Mouse (Mus musculus): Measurements from ENCODE around the gene Herpud1. TPM values are rescaled to one million over a fixed set of nuclear protein-coding genes. Genes with fewer than 3 reads are reported as not detected.

Herpud1 gene
- polyA plus RNA-seq, 1 experiment from 2014 or later: 224 TPM

DNA sequence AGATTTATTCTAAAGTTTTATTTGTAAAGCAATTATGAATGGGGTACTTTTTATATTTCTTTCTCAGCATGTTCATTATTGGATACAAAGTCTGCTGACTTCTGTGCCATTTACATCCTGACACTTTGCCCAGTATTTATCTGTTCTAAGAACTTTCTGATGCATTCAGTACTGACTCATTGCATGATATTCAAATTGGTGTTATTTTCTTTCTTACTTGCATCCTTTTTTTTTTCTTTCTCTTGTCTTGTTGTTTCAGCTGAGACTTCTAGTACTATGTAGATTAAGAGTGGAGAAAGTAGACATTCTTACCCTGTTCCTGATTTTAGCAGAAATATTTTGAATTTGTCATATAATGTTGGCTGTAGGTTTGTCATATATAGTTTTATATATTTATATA is 53.5 kb downstream of the Herpud1 start:
- TF ChIP-seq CTCF (IDR thresholded peaks at IDR 0.05; ENCODE audit: low read depth): no peak
- TF ChIP-seq EP300 (optimal IDR thresholded peaks at IDR 0.05): no peak
- no peaks in the 10 kb centered on the region for H3K4me1 ChIP-seq (replicated peaks; ENCODE audit: control insufficient read depth, insufficient read depth)
- no peak overlapping the region for H3K4me3 ChIP-seq (ENCODE audit: low read depth, low read length)
- no peaks in the 10 kb centered on the region for H3K27me3 ChIP-seq (ENCODE audit: control insufficient read depth, insufficient read depth, low read length)
- H3K9ac ChIP-seq (ENCODE audit: low read length): no peak overlapping the region
- H3K36me3 ChIP-seq (ENCODE audit: control insufficient read depth, insufficient read depth, low read length): no peaks in the 10 kb centered on the region
- H3K4me2 ChIP-seq (replicated peaks; ENCODE audit: low read depth): no peak overlapping the region
- DNase-seq (ENCODE audit: low spot score) (no peak), ATAC-seq (ENCODE audit: low FRiP score, low TSS enrichment) (no peak)
- no peaks in the 10 kb centered on the region for H3K9me3 ChIP-seq (ENCODE audit: control insufficient read depth, low read length)
- H3K27ac ChIP-seq (replicated peaks): no peak overlapping the region

DNA sequence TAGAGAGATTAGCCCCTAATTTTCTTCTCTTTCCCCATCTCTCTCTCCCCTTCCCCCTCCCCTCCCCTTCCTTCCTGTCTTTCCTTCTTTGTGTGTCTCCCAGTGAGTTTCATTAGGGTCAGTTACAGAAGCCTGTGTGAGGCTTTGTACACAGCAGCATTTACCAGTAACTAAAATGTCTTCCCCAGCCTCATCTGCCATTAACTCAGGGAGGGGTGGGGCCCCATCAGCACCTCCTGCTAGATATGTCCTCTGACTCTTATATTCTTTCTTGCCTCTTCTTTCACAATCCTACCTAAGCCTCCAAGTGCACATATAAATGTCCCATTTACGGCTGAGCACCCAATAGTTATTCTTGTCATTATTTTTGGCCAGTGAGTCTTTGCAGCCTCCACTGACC is 54.2 kb downstream of the Herpud1 start:
- no peaks in the 10 kb centered on the region for H3K36me3 ChIP-seq (ENCODE audit: control insufficient read depth, insufficient read depth, low read length)
- TF ChIP-seq EP300 (optimal IDR thresholded peaks at IDR 0.05): no peak
- no peak for TF ChIP-seq CTCF (IDR thresholded peaks at IDR 0.05; ENCODE audit: low read depth)
- ATAC-seq (ENCODE audit: low FRiP score, low TSS enrichment): no peak
- DNase-seq (ENCODE audit: low spot score): no peak
- H3K9me3 ChIP-seq (ENCODE audit: control insufficient read depth, low read length): no peaks in the 10 kb centered on the region
- H3K9ac ChIP-seq (ENCODE audit: low read length): no peak overlapping the region
- no peaks in the 10 kb centered on the region for H3K4me1 ChIP-seq (replicated peaks; ENCODE audit: control insufficient read depth, insufficient read depth)
- H3K27ac ChIP-seq (replicated peaks): no peak overlapping the region
- no peak overlapping the region for H3K4me3 ChIP-seq (ENCODE audit: low read depth, low read length)
- H3K27me3 ChIP-seq (ENCODE audit: control insufficient read depth, insufficient read depth, low read length): no peaks in the 10 kb centered on the region
- WGBS: 87% methylated on average over 1 of the region's 1 CpGs
- no peak overlapping the region for H3K4me2 ChIP-seq (replicated peaks; ENCODE audit: low read depth)

DNA sequence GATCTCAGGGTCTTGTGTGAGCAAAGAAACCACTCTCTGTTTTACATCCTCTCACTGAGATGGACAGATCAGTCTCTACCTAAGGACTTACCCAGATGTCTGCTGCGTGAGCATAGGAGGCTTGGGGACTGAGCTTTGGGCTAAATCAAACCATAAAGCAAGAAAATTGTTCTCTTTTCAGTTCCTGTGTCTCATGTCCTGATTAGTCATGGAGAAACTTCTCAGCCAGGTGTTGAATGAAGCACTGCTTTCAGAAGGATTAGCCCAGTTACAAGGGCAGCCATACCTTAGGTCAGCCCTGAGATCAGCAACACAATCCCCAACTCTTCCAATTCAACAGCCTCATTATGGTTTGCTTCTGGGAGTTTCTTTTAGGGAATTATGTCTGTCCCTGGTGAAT is 55.4 kb downstream of the Herpud1 start:
- TF ChIP-seq EP300 (optimal IDR thresholded peaks at IDR 0.05) (no peak), CTCF (IDR thresholded peaks at IDR 0.05; ENCODE audit: low read depth) (no peak)
- DNase-seq (ENCODE audit: low spot score) (no peak), ATAC-seq (ENCODE audit: low FRiP score, low TSS enrichment) (no peak)
- Histone ChIP-seq H3K9ac (ENCODE audit: low read length) (no peak overlapping the region), H3K27ac (replicated peaks) (no peak overlapping the region), H3K36me3 (ENCODE audit: control insufficient read depth, insufficient read depth, low read length) (no peaks in the 10 kb centered on the region), H3K4me3 (ENCODE audit: low read depth, low read length) (no peak overlapping the region), H3K9me3 (ENCODE audit: control insufficient read depth, low read length) (no peaks in the 10 kb centered on the region), H3K27me3 (ENCODE audit: control insufficient read depth, insufficient read depth, low read length) (no peaks in the 10 kb centered on the region), H3K4me2 (replicated peaks; ENCODE audit: low read depth) (no peak overlapping the region), H3K4me1 (replicated peaks; ENCODE audit: control insufficient read depth, insufficient read depth) (no peaks in the 10 kb centered on the region)
- 97% methylated on average over 1 of the region's 1 CpGs for WGBS

DNA sequence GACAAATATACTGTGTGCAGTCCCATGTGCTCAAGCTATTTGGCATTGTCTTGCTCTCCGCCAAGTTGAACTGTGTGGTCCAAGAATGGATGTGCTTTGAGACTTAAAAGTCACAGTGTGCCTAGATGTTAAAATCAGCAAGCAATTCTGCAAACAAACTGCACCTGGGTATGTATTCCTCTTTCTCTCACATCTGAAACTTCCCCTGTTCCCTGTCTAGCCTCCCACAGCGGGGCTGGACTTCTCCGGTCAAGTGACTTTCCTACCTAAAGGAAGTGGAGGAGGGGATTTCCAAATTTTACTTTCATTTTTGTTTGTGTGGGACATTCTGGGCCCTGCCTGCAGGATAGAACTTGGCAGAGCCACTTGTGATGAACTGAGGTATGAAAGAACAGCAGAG is 56.9 kb downstream of the Herpud1 start:
- DNase-seq (ENCODE audit: low spot score) (no peak), ATAC-seq (ENCODE audit: low FRiP score, low TSS enrichment) (no peak)
- H3K27me3 ChIP-seq (ENCODE audit: control insufficient read depth, insufficient read depth, low read length): no peaks in the 10 kb centered on the region
- no peak overlapping the region for H3K4me3 ChIP-seq (ENCODE audit: low read depth, low read length)
- no peak overlapping the region for H3K4me2 ChIP-seq (replicated peaks; ENCODE audit: low read depth)
- no peaks in the 10 kb centered on the region for H3K9me3 ChIP-seq (ENCODE audit: control insufficient read depth, low read length)
- no peak overlapping the region for H3K9ac ChIP-seq (ENCODE audit: low read length)
- H3K36me3 ChIP-seq (ENCODE audit: control insufficient read depth, insufficient read depth, low read length): no peaks in the 10 kb centered on the region
- TF ChIP-seq CTCF (IDR thresholded peaks at IDR 0.05; ENCODE audit: low read depth) (no peak), EP300 (optimal IDR thresholded peaks at IDR 0.05) (no peak)
- H3K4me1 ChIP-seq (replicated peaks; ENCODE audit: control insufficient read depth, insufficient read depth): no peaks in the 10 kb centered on the region
- 81% methylated on average over 3 of the region's 3 CpGs for WGBS
- no peak overlapping the region for H3K27ac ChIP-seq (replicated peaks)

DNA sequence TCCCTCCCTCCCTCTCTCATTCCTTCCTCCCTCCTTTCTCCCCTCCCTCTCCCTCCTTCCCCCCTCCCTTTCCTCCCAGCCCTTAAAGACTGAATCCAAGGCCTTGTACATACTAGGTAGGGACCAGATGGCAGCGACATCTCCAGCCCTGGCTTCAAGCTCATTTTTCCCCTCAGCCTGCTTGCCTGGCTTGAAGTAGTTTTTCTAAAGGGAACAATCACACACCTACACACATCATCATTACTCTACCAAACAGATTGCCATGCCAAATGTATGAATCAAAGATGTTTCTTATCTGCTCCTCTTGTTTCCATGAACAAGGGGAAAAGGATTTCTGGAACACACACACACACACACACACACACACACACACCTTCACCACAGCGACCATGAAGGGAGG is 58.2 kb downstream of the Herpud1 start:
- no peak overlapping the region for H3K27ac ChIP-seq (replicated peaks)
- no peaks in the 10 kb centered on the region for H3K9me3 ChIP-seq (ENCODE audit: control insufficient read depth, low read length)
- 55% methylated on average over 2 of the region's 2 CpGs for WGBS
- TF ChIP-seq CTCF (IDR thresholded peaks at IDR 0.05; ENCODE audit: low read depth): no peak
- no peak for TF ChIP-seq EP300 (optimal IDR thresholded peaks at IDR 0.05)
- H3K9ac ChIP-seq (ENCODE audit: low read length): no peak overlapping the region
- H3K4me3 ChIP-seq (ENCODE audit: low read depth, low read length): no peak overlapping the region
- ATAC-seq (ENCODE audit: low FRiP score, low TSS enrichment) (no peak), DNase-seq (ENCODE audit: low spot score) (no peak)
- no peaks in the 10 kb centered on the region for H3K4me1 ChIP-seq (replicated peaks; ENCODE audit: control insufficient read depth, insufficient read depth)
- no peaks in the 10 kb centered on the region for H3K36me3 ChIP-seq (ENCODE audit: control insufficient read depth, insufficient read depth, low read length)
- H3K4me2 ChIP-seq (replicated peaks; ENCODE audit: low read depth): no peak overlapping the region
- no peaks in the 10 kb centered on the region for H3K27me3 ChIP-seq (ENCODE audit: control insufficient read depth, insufficient read depth, low read length)

Other genes with a start within 250 kb of the Herpud1 start
- gene Mt4, start 249.2 kb upstream of the Herpud1 start, polyA plus RNA-seq (2015; fragmentation: Nextera tagmentation; extraction: Ambion mirVana): 79.7 and 84.9 TPM in 2 replicates
- 4.1 and 5.3 TPM in 2 replicates for gene Mt3, start 233.8 kb upstream of the Herpud1 start, polyA plus RNA-seq (2015; fragmentation: Nextera tagmentation; extraction: Ambion mirVana)
- 570 and 681 TPM in 2 replicates for gene Mt2, start 213.8 kb upstream of the Herpud1 start, polyA plus RNA-seq (2015; fragmentation: Nextera tagmentation; extraction: Ambion mirVana)
- 1,909 and 2,218 TPM in 2 replicates for gene Mt1, start 207.4 kb upstream of the Herpud1 start, polyA plus RNA-seq (2015; fragmentation: Nextera tagmentation; extraction: Ambion mirVana)
- gene Nup93, start 171.9 kb upstream of the Herpud1 start, polyA plus RNA-seq (2015; fragmentation: Nextera tagmentation; extraction: Ambion mirVana): 26.2 and 28.1 TPM in 2 replicates
- 0.10 and 0.22 TPM in 2 replicates for gene Slc12a3, start 57.2 kb upstream of the Herpud1 start, polyA plus RNA-seq (2015; fragmentation: Nextera tagmentation; extraction: Ambion mirVana)
- 0.44 and 0.62 TPM in 2 replicates for gene Nlrc5, start 47.9 kb downstream of the Herpud1 start, polyA plus RNA-seq (2015; fragmentation: Nextera tagmentation; extraction: Ambion mirVana)
- 6.2 and 7.9 TPM in 2 replicates for gene Cpne2, start 146.6 kb downstream of the Herpud1 start, polyA plus RNA-seq (2015; fragmentation: Nextera tagmentation; extraction: Ambion mirVana)
- gene Rspry1, start 215.5 kb downstream of the Herpud1 start, polyA plus RNA-seq (2015; fragmentation: Nextera tagmentation; extraction: Ambion mirVana): 15.2 and 16.1 TPM in 2 replicates
- 42.0 and 44.7 TPM in 2 replicates for gene Fam192a, start 215.6 kb downstream of the Herpud1 start, polyA plus RNA-seq (2015; fragmentation: Nextera tagmentation; extraction: Ambion mirVana)